Mouse (Mus musculus) heart, embryonic 11.5 days (tissue): ENCODE results near the gene Tacc2. TPM values are rescaled to one million over a fixed set of nuclear protein-coding genes. Genes with fewer than 3 reads are reported as not detected.
"Not testable (repeated sequence)": the region's sequence is repeated elsewhere in the genome, so short reads cannot be mapped to it uniquely, and the experiment has no call there.

Experiments
- ATAC-seq: fragments of 200-750 bp; cut with Nextera tagmentation; replicated peaks from 2 replicates; pipeline ENCODE4 v1.8.0; 2017; ENCODE audit warnings: moderate library complexity; ENCODE audit not compliant: insufficient number of reproducible peaks, low FRiP score, low TSS enrichment
- H3K27ac ChIP-seq: fragments of 300-500 bp; sonication (generic); 2 replicates; pipeline ENCODE4 v1.5.1; 2014; ENCODE audit warnings: mild to moderate bottlenecking, low read depth, low read length
- H3K27me3 ChIP-seq: fragments of 300-500 bp; sonication (generic); 2 replicates; pipeline ENCODE4 v1.6.1; 2014; ENCODE audit warnings: mild to moderate bottlenecking, low read length, mixed read lengths; ENCODE audit not compliant: control insufficient read depth, insufficient read depth
- H3K36me3 ChIP-seq: fragments of 300-500 bp; sonication (generic); 2 replicates; pipeline ENCODE4 v1.6.1; 2014; ENCODE audit warnings: mild to moderate bottlenecking, low read length, moderate library complexity, mixed read lengths; ENCODE audit not compliant: control insufficient read depth, insufficient read depth
- H3K4me1 ChIP-seq: fragments of 300-500 bp; sonication (generic); 2 replicates; pipeline ENCODE4 v1.6.1; 2014; ENCODE audit warnings: low read length; ENCODE audit not compliant: control insufficient read depth, insufficient read depth
- H3K4me2 ChIP-seq: fragments of 300-500 bp; sonication (generic); 2 replicates; pipeline ENCODE4 v1.6.1; 2014; ENCODE audit warnings: mild to moderate bottlenecking, moderate library complexity
- H3K4me3 ChIP-seq: fragments of 300-500 bp; sonication (generic); 2 replicates; pipeline ENCODE4 v1.5.1; 2014; ENCODE audit warnings: low read depth, low read length
- H3K9ac ChIP-seq: fragments of 300-500 bp; sonication (generic); 2 replicates; pipeline ENCODE4 v1.6.1; 2014; ENCODE audit warnings: mild to moderate bottlenecking, low read depth, low read length, moderate library complexity
- H3K9me3 ChIP-seq: fragments of 300-500 bp; sonication (generic); replicated peaks from 2 replicates; pipeline ENCODE4 v1.6.1; 2016; ENCODE audit warnings: low read length; ENCODE audit not compliant: control insufficient read depth
- WGBS: fragments of 180-500 bp; shearing (Covaris S2); extraction: QIAGEN DNeasy Blood & Tissue Kit; methylation state at CpG from one replicate; pipeline ENCODE4 v1.1.7; 2014; ENCODE audit not compliant: insufficient replicate concordance; 5-methylcytosine and 5-hydroxymethylcytosine counted together
- polyA plus RNA-seq: library from polyadenylated mRNA; unstranded; fragments of >200 nt; fragmentation: Nextera tagmentation; extraction: Ambion mirVana; gene quantifications from 2 replicates; pipeline ENCODE4 v1.2.1, GENCODE M21; 2014

The Tacc2 gene
- polyA plus RNA-seq, 1 experiment from 2014 or later = 42.2 TPM

- H3K36me3 ChIP-seq, ATAC-seq, H3K4me1 ChIP-seq, H3K9me3 ChIP-seq, H3K9ac ChIP-seq, H3K4me2 ChIP-seq, H3K27ac ChIP-seq, H3K4me3 ChIP-seq, H3K27me3 ChIP-seq: not testable (repeated sequence)
- 47% methylated on average over 9 of the region's 19 CpGs for WGBS
Observed at GRCm38 (mm10) chr7:130596079-130596855, 19.0 kb downstream of the Tacc2 start.

- WGBS = 62% methylated on average over 6 of the region's 6 CpGs
- H3K36me3 ChIP-seq = no peaks in the 10 kb centered on the region
- H3K9ac ChIP-seq = no peak overlapping the region
- no peak overlapping the region for H3K4me3 ChIP-seq
- no peaks in the 10 kb centered on the region for H3K9me3 ChIP-seq
- H3K27ac ChIP-seq = no peak overlapping the region
- no peak for ATAC-seq
- H3K4me1 ChIP-seq = no peaks in the 10 kb centered on the region
- no peaks in the 10 kb centered on the region for H3K27me3 ChIP-seq
- H3K4me2 ChIP-seq = no peak overlapping the region
Observed at GRCm38 (mm10) chr7:130597546-130597945, 20.3 kb downstream of the Tacc2 start.

- Histone ChIP-seq H3K4me1 (no peaks in the 10 kb centered on the region), H3K4me3 (no peak overlapping the region), H3K4me2 (no peak overlapping the region), H3K9me3 (no peaks in the 10 kb centered on the region), H3K27me3 (no peaks in the 10 kb centered on the region), H3K36me3 (no peaks in the 10 kb centered on the region), H3K9ac (no peak overlapping the region), H3K27ac (no peak overlapping the region)
- ATAC-seq = no peak
- 87% methylated on average over 3 of the region's 3 CpGs for WGBS
Observed at GRCm38 (mm10) chr7:130600074-130600473, 22.8 kb downstream of the Tacc2 start.

DNA sequence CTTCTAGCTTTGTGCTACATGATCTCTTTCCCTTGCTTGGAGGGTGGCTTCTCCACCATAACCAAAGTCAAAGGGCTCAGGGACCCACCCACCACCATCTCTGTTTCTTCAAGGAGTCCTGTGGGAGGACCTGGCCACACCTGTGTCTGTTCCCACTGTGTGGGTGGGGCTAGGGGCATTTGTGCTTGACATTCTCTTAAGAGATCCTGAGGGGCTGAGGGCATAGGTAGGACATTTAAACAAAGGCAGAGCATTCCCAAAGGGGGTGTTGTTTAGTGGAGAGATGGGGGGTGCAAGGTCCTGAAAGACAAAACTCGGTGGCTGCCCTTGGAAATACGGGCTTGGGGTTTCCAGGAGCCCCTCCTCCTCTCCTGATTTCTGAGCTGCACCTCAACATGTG, 23.3 kb downstream of the Tacc2 start:
- WGBS = 65% methylated on average over 2 of the region's 2 CpGs
- ATAC-seq = no peak

DNA sequence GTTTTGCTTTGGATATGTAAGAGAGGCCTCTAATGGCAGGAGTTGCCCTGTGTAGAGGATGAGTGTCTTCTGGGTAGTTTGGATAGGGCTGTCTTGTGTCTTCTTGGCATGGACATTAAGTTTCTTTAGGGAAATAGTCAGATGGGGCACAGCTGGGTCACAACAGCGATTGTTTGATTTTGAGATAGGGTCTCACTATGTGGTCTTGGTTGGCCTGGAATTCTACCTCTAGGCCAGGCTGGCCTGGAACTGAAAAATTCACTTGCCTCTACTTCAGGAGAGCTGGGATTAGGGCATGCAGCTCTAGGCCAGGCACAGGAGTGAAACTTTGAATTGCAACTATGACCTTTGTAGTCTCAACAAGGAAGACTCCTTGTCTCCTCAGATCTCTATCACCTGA, 25.6 kb downstream of the Tacc2 start:
- no peak for ATAC-seq
- Histone ChIP-seq H3K9ac (no peak overlapping the region), H3K4me1 (no peaks in the 10 kb centered on the region), H3K4me3 (no peak overlapping the region), H3K36me3 (no peaks in the 10 kb centered on the region), H3K27ac (no peak overlapping the region), H3K4me2 (no peak overlapping the region), H3K27me3 (no peaks in the 10 kb centered on the region), H3K9me3 (no peaks in the 10 kb centered on the region)
- 71% methylated on average over 1 of the region's 1 CpGs for WGBS

More for the DNA sequence above, 23.3 kb downstream of the Tacc2 start:
- Histone ChIP-seq H3K4me2 (no peak overlapping the region), H3K27ac (no peak overlapping the region), H3K36me3 (no peaks in the 10 kb centered on the region), H3K4me3 (no peak overlapping the region), H3K4me1 (no peaks in the 10 kb centered on the region), H3K9ac (no peak overlapping the region), H3K9me3 (no peaks in the 10 kb centered on the region), H3K27me3 (no peaks in the 10 kb centered on the region)

DNA sequence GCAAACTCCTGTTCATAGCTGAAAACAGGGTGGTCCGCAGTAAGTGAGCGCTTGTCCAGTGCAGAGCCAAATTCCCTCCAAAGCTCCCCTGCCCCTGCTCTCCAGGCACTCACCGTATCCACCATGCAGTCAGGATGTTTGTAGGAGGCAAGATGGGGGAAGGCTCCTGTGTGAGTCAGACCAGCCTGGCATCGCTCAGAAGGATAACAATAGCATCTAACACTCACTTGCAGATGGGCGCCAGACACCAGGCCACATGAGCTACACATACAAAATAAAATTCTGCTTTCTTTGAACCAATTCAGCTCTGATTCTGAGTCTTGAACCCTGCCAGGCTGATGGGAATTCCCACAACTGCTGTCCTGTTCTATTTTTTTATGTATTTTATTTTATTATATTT, 26.3 kb downstream of the Tacc2 start:
- no peak overlapping the region for H3K4me3 ChIP-seq
- no peak overlapping the region for H3K9ac ChIP-seq
- no peaks in the 10 kb centered on the region for H3K4me1 ChIP-seq
- no peaks in the 10 kb centered on the region for H3K27me3 ChIP-seq
- no peak for ATAC-seq
- H3K27ac ChIP-seq = no peak overlapping the region
- no peak overlapping the region for H3K4me2 ChIP-seq
- no peaks in the 10 kb centered on the region for H3K9me3 ChIP-seq
- no peaks in the 10 kb centered on the region for H3K36me3 ChIP-seq
- WGBS = 75% methylated on average over 5 of the region's 5 CpGs

DNA sequence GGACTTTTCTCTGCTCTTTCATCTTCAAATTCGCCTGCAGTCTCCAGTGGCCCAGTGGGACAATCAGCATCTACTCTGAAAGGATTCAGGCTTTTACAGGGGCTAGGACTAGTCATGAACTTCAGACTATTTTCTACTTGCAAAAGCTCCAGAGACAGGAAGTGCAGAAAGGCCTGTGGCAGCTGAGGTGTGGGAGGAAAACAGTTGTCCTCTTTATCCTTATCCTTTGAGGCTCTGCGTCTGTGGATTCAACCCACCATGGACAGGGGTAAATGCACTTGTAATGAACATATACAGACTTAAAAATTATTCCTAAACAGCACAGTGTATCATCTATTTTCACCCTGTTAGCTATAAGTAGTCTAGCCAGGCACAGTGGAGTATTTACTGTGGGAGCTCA, 27.2 kb downstream of the Tacc2 start:
- ATAC-seq = no peak
- Histone ChIP-seq H3K9me3 (no peaks in the 10 kb centered on the region), H3K4me3 (no peak overlapping the region), H3K4me2 (no peak overlapping the region), H3K4me1 (no peaks in the 10 kb centered on the region), H3K9ac (no peak overlapping the region), H3K36me3 (no peaks in the 10 kb centered on the region), H3K27me3 (no peaks in the 10 kb centered on the region), H3K27ac (no peak overlapping the region)
- WGBS = 57% methylated on average over 2 of the region's 2 CpGs

DNA sequence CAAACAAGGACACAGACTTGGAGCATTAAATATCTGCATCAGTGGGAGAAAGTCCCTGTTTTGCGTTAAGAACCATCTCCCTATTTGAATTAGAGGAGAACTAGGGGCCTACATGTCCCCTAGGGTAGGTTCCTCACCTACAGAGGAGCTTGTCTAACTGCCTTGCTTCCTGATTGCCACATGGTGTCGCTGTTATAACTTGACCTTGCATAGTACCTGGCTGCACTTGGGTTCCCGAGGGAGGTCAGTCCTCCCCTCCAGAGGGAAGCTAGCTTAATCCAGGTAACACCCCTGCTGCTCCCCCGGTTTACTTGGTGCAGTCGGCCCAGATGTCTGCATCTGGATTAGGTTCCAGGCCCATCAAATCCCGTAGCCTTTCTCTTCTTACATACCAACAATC, 27.9 kb downstream of the Tacc2 start:
- ATAC-seq = no peak
- H3K36me3 ChIP-seq = no peaks in the 10 kb centered on the region
- no peaks in the 10 kb centered on the region for H3K9me3 ChIP-seq
- WGBS = 15% methylated on average over 6 of the region's 6 CpGs
- H3K27ac ChIP-seq = no peak overlapping the region
- no peak overlapping the region for H3K4me3 ChIP-seq
- H3K27me3 ChIP-seq = no peaks in the 10 kb centered on the region
- H3K4me2 ChIP-seq = no peak overlapping the region
- no peak overlapping the region for H3K9ac ChIP-seq
- H3K4me1 ChIP-seq = no peaks in the 10 kb centered on the region

DNA sequence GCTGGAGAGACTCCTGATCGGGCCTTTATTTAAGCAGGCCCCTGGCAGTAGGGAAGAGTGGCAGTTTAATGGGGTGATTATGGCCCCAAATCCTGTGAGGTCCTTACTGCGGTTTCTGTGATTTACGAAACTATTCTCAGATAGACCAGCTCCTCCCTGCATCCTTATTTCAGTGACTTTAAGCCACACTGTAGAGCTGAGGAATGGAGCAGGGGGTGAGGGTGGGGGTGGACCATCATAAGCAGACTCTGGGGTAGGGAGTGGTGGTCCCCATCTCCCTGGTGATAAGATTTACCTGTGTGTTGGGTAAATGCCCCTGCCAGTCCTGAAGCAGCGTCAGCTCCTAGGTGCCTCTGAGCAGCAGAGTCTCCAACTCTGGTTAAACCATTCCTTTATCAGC, 29.7 kb downstream of the Tacc2 start:
- Histone ChIP-seq H3K4me3 (no peak overlapping the region), H3K27ac (no peak overlapping the region), H3K9ac (no peak overlapping the region), H3K27me3 (no peaks in the 10 kb centered on the region), H3K9me3 (no peaks in the 10 kb centered on the region), H3K4me2 (no peak overlapping the region), H3K4me1 (no peaks in the 10 kb centered on the region), H3K36me3 (no peaks in the 10 kb centered on the region)
- ATAC-seq = no peak
- 85% methylated on average over 4 of the region's 4 CpGs for WGBS
